Mouse (Mus musculus) left cerebral cortex, postnatal 25 days (tissue): ENCODE results near the gene A630095N17Rik. TPM values are rescaled to one million over a fixed set of nuclear protein-coding genes. Genes with fewer than 3 reads are reported as not detected.
A peak's percentile ranks its signal among the peaks of the same experiment; 100 is the strongest.

ENCODE experiments used
- DNase-seq, 2 experiments: peaks; one replicate each; pipeline ENCODE4 v3.0.0; 2022; ENCODE audit warnings: low spot score in 2 of 2, mixed read lengths in 1 of 2
- intact Hi-C: fragments of 180-260 bp; cut with DNase I; formaldehyde crosslinking; loops from one replicate; pipeline ENCODE4 v1.15.1; 2025
- total RNA-seq, 2 experiments: library from RNA; stranded (reverse); gene quantifications; 2 replicates each; pipeline ENCODE4 v1.2.3; 2021

Gene A630095N17Rik
- total RNA-seq: not detected

DNA sequence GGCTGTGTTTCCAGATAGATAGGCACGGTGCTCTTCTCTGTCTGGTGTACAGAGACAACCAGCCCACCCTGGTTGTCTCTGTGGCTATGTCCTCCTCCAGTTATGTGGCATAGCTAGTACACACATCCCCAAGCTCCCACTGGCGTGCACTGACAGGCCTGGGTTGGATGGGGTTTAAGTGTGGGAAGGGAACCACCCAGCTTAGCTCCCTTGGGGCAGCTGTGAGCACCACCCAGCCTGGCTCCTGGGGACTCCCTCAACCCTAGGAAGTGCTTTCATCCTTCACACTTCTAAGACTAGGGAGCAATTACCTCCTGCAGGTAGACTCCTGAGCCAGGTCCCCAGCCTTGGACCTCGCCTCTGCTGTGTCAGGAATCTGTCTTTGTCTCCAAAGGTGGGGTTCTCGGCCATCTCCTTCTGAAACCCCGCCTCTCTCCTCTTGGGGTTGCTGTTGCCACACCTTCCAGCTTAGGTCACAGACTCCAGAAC is at the start of gene A630095N17Rik:
Gene A630095N17Rik (minus strand): TSS at position 439 of the 489 bp plus-strand sequence.
- intact Hi-C loops: no loop called here
- DNase-seq: no peak

DNA sequence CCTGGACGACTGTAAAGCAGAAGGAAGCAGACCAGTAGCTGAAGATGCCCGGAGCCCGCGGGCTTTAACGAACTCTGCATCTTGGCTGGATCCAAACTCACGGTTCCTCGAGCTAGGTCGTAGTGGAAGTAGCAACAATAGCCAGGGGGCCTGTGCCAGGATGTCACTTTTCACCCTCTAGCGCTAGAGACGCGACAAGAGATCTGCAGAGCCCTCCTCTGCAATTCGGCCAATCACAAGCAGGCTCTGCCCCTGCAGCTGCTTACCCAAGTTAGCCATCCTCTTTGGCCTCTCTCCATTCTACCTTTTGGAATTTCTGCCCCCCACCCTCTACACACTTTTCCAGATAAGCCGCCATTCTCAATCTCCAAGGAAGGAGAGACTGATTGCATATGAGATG is 46.3 kb upstream of the A630095N17Rik start, which contains the start of gene Resp18:
Gene Resp18 (minus strand): TSS at position 188 of the 400 bp plus-strand sequence.
- intact Hi-C loops: no loop called here
- no peak for DNase-seq

DNA sequence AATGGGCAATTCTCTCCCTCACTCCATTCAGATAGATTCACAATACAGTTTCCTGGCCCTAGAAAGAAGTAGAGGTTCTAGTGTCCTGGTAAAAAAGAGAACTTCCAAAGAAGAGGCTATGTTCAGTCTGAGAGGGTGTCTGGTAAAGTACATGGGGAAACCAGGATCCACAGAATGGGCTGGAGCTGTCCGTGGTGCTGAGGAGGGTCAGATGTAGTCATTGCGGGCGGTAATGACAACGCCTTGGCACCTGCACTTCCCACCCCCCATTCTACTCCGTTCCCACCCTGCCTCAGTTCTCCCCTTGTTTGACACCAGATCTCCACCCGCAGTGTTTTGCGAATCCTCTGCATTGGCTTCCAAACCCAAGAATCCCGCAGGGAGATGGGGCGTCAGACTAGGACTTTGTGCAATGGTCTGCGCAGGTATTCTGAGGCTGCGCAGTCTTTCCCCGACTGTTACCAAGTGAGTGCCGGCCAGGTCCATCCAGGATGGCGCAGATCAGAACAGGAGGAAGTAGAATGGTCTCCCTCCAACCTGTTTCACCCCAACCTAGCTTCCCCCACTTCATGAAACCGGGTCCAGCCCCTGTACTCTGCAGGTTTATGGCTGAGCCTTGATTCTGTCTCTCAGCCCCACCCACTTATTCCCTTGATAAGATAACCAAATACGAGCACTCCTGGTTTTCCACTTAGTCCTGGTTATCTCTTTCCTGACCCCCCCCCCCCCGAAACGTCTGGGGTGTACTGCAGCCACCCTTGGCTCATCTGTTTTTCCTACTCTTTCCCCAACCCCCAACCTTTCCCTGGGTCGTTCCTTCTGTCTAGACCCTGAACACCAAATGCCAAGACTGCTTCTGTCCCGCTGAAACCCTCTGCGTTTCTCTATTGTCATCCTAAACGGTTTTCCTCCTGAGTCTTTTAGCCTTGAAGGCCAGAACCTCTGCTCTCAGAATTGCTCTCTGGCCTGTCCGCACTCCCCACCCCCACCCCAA is 45.6 kb upstream of the A630095N17Rik start:
- intact Hi-C loops: no loop called here
- DNase-seq: no peak

DNA sequence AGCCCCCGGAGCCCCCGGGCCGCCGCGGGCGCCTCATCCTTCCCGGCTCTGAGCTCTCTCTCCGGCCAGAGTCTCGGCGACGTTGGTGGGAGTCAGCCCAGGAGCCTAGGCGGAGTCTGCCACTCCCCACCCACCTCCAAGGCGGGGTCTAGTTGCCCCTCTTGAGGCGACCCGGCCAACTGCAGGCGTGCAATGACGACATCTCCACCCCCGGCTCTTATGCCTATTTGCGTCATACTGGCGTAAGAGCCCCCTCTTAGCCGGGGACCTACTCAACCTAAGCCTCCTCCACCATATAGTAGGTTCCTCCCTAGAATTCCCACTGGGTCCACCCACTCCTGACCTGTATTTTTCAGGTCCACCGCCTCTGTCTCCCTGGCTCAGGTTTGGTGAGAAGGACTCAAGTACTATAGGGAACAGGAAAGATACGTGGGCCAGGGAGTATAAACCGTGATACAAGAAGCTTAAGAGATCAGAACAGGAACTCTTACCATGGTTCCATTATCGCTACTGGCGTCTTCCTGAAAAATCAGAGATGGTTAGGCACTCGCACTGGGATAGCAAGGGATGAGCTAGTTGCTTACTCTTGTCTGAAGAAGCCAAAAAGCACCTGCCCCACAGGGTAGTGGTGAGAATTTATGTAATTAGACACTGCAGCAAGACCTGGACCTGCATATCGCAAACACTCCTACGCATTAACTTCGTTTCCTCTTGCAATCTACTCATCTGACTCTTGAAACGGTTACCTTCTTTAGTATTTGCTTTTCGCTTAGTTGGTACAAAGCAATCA is 32.4 kb upstream of the A630095N17Rik start, which contains the start of gene Ptprn:
Gene Ptprn (minus strand): TSS at position 412 of the 790 bp plus-strand sequence.
- intact Hi-C loops: no loop called here
- peak; percentile 76 to 95 for DNase-seq

DNA sequence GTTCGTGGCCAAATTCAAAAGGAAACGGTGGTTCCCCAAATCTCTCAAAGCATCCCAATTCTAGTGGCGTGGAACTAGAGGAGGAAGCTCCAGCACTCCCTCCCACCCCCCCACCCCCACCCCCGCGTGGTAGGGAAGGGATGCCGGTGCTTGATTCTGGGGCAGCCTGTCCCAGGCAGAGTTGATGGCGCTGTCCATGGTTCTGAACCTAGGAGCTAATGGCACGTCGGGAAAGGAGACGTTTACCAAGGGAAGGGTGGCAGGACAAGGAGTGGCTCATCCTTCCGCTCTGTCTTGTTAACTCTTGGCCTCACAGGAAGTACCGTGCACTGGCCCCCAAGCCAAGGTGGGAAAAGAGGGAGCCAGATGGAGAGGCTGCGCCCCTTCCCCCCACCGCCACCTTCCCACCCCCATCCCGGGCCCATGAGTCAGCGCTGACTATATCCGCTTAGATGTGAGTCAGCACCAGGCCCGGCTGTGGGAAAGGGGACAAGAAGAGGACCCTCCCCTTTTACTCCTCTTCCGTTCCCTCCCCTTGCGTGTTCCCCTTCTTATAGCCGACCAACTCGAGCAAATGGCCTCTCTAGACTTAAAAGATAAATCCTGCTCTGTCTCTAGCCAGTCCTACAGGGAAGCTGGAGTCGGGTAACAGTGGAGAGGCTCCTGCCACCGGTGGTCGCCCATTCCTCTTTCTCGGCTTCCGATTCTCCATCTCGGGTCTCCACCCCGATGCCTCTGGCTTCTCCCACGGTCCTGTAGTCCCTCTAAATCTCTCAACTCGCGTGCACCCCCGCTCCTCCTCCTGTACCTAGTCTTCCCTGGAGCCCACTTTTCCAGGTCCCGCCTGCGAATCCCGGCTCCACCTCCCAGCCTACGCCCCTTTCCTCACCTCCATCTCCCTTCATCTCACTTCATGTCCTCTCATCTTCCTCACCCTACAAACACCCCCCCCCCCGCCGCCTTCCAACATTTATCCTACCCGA is 31.4 kb upstream of the A630095N17Rik start:
- intact Hi-C loops: loop anchor here (2.0 kb wide), 1 partner anchor 28 kb away; no protein-coding TSS in a partner anchor
- peak; percentile 62 to 84 for DNase-seq

DNA sequence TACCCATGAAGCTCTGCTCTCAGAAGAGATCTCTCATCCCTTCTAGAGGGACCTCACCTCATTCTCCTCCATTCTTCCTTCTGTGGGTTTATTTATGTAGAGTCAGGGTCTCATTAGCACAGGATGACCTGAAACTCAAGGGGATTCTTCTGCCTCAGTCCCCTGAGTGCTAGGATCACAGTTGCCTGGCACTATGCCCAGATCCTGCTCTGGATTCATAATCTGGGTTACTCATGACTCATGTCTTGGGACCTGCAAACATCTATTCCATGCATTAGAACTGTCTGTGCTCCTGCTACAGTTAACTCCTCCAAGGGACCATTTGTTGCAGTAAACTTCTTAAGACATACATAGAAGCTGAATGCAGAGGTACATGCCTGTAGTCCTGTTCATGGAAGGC is 29.4 kb upstream of the A630095N17Rik start:
- DNase-seq: no peak
- intact Hi-C loops: no loop called here

DNA sequence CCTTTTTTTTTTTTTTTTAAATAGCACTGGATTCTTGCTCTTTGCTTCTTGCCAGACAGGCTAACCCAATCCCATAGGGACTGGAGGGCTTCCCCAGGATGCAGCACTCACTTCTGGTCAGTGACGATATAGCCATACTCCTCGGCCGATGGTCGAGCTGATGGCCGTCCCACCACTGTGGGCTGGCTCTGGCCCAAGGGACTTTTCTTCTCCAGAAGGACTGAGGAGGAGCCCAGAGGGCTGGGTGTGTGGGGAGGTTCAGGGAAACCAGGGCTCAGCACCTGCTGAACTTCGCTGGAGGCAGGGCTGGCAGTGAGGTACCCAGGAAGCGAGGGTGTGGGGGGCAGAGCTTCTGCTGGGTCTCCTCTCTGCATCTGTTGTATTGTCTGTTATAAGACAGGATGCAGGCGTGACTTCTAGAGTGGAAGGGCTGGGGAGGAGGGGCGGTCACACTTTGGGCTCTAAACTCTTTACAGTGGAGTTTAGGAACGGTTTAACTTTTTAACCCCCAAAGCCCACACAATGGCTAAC is 23.7 kb upstream of the A630095N17Rik start:
- no peak for DNase-seq
- intact Hi-C loops: no loop called here

DNA sequence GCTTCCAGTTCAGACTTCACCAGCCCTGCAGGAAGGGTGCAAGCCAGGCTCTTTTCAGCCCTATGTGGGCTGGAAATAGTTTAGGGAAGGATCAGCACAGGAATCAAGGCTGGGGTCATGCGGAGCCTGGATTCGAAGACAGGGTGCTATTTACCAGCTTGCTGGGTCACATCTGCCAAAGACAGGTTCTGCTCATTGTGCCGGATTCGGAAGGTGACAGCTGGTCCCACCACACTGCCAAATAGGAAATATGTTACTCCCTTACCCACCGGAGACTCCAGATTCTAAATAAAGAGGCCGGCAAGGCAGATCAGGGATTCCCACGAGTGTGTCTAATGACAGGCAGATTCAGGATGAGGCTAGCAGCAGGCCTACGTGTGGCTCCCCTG is 22.7 kb upstream of the A630095N17Rik start:
- no peak for DNase-seq
- intact Hi-C loops: no loop called here

DNA sequence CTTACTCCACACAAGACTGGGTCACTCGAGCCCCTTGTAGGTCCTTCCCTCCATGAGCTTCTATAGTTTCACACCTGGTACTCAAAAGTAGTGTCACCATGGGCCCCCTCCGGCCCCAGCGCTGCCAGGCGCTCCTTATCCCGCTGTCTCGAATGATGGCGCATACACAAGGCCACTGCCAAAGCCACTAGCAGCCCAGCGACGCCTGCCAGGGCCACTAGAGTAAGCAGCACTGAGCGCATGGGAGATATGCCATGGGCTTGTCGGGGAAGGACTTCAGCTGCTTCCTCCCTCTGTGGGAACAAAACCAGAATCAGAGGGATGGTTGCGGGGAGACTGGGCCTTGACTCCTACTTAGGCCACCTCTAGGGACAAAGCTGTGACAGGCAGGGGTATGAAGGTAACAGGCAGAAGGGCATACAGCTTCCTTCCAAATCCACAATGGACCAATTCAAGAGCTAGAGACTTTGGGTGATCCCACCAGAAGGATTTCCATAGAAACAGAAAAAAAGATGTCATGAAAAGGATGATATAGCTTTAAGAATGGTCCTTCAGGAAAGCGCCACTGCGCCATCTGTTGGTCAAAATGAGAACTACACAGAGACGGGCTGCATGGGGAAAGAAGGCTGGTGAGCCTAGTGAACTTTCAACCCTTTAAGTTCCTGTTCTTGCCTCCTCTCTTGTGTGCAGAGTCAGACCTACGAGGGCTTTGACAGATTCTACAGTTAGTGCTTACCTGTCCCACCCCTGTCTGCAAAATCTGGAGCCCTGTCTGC is 22.1 kb upstream of the A630095N17Rik start:
- peak; percentile 85 to 88 for DNase-seq
- intact Hi-C loops: no loop called here

DNA sequence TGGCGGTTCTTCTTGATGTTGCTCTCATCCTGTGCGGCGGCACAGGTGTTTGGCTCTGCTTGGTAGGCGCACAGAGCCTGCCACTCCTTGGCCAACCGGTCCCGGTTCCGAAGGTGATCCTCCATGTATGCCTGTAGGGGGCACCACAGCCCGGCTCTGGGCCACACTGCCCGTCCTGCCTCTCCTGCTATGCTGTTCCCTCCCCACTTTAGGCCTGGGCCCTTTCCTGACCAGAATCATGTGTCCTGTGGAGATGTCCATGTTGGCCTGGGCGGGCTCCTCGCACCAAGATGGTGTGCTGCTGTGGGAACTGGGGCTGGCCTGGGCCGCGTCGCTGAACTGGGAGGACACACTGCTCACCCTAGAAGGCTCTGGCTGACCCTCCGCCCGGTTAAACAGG is 21.1 kb upstream of the A630095N17Rik start:
- intact Hi-C loops: no loop called here
- no peak for DNase-seq

DNA sequence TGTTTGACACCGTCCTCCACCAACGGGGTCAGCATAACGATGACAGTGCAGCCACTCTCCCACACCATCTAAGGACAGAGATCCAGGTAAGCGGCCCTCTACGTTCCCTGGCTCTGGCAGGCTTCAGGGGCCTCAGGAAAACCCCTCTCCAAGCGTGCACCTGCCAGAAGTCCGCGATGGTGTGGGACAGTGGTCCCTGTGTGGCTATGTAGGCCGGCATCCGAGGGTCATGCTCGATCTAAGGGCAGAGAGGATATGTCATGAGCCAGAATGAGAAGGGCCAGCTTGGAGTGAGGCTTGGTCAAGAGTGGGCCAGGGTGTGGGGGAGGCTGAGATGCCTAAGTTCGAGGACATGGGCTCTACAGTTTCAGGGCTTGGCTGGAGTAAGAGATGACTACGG is 20.4 kb upstream of the A630095N17Rik start:
- no peak for DNase-seq

DNA sequence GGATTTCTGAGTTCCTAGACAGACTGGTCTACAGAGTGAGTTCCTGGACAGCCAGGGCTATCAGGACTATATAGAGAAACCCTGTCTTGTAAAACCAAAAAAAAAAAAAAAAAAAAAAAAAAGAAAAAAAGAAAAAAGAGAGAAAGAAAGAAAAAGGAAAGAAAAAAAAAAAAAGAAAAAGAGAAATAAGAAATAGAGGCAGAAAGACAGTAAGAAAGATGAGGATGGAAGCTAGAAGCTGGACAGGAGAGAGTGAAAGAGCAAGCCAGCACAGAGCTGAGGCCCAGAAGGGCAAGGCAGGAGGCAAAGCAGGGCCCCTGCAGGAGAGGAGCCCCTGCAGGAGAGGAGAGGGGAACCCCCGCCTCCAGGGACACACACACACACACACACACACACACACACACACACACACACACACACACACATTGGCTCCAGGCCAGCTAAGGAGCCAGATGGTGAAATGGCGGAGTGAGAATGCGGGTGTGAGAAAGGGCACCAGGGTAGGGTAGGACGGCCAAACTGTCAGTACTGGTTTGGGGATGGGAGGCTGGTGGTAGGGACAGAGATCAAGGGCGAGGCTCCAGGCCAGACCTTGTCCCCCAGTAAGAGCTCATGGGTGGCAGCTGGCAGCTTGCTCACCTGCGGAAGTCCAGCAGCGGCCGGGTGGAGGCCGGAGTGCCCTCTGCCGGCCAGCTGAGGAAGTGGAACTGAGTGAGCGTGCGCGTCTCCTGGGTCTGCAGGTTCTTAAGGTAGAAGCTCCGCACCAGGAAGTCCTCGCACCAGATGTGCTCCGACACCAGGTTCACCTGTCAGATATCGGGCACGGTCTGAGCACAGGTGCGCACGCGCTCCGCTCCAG is 19.4 kb upstream of the A630095N17Rik start:
- intact Hi-C loops: no loop called here

More for the DNA sequence above, 20.4 kb upstream of the A630095N17Rik start:
- intact Hi-C loops: no loop called here

DNA sequence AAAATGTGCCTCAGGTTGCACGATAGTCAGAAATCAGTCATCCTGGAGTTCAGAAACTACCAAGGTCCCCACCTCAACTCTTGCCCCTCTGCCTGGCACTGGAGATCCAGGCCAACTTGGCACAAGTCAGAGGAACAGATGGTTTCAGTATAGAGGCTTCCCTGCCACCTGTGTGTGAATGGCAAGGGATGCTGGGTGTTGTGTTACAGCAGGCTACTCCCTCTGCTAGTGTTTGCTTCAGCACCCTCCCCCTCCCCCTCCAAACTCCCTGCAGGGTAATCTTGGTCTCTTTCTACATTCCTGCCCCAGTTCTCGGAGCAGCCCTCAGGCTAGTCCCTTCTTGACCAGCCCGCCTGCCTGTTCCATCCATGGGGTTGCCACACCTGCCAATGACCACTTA is 18.6 kb upstream of the A630095N17Rik start:
- no peak for DNase-seq
- intact Hi-C loops: no loop called here

More for the DNA sequence above, 19.4 kb upstream of the A630095N17Rik start:
- peak; percentile 70 to 76 for DNase-seq

DNA sequence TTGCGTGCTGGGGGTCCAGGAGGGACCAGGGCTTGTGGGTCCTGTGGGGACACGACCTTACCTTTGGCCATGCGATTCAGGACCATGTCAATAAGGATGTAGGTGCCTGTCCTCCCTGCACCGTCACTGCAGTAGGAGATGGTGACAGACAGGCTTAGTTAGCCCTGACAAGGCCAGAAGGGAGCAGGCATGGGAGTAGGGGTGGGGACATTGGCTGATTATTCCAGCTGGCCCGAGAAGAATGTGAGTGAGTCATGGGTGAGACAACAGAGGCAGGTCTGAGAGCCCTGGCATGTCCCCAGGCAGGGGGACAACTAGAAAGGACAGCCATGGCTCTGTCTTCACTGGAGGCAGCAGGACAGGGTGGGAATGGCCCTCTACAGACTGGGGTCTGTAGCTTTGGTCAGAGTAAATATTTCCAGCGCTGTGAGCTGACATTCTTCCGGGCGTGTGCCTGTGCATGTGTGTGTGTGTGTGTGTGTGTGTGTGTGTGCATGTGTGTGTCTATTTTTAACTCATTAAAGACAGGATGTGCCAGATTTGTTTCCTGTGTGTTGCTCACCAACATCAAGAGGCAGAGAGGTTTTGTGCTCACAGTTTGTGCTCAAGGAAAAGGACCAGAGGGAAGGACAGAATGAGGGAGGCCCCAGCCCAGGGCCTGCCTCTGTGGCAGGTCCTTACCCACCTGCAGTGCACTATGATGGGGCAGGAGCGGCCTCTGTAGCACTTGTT is 16.3 kb upstream of the A630095N17Rik start:
- peak in 1 of 2 experiments; percentile 58 for DNase-seq
- intact Hi-C loops: no loop called here

DNA sequence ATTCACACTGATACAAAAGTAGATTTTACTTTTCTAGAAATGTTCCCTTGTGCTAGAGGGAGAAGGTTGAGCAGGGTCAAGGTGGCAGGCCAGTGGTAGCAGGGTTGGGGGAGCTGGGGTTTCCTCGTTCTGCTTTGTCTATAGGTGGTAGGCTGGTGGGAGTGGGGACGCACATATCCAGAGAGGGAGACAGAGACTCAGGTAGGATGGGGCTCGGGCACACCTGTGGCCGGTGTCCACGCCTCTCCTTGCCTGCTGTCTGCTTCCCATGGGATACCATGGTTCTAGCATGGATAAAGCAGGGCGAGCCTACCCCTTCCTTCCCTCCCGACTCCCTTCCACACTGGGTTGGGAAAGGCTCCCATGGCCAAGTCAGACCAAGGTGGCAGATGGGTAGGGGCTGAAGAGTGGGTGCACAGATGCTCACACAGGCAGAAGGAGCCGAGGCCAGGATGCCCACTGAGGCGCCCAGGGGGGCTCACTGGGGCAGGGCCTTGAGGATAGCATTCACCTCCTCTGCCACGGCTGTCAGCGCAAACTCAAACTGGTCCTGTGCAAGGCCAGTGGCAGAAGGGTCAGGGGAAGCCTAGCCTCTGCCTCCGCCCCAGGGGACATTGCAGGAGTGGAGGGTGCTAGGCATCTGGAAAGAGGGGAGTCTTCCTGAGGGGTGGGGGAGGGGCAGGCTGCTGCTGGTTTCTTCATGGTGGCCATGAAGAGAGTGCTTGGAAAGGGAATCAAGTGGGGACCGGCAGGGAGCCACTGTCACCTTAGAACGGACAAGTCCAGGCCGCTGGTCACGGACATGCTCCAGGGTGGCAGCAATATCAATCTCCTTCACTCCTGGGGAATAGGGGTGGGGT is 15.4 kb upstream of the A630095N17Rik start:
- intact Hi-C loops: no loop called here
- DNase-seq: no peak
